Mouse (Mus musculus): ENCODE results near the gene Slc7a7. TPM values are rescaled to one million over a fixed set of nuclear protein-coding genes. Genes with fewer than 3 reads are reported as not detected.
"Not testable (repeated sequence)": the region's sequence is repeated elsewhere in the genome, so short reads cannot be mapped to it uniquely, and the experiment has no call there.

Slc7a7 gene
- total RNA-seq, 2 experiments from 2014 or later = 1.7 to 2.8 TPM

- intact Hi-C loops (cut with DNase I); DNase-seq (ENCODE audit: low spot score in 2 of 2): not testable (repeated sequence)
Observed at GRCm38 (mm10) chr14:54350773-54351541, 66.6 kb downstream of the Slc7a7 start.

- DNase-seq (ENCODE audit: low spot score in 2 of 2); intact Hi-C loops (cut with DNase I): not testable (repeated sequence)
Observed at GRCm38 (mm10) chr14:54341807-54342206, 75.8 kb downstream of the Slc7a7 start.

GRCm38 (mm10) chr14:54340836-54341235, 76.7 kb downstream of the Slc7a7 start:
- intact Hi-C loops (cut with DNase I) = no loop called here
- DNase-seq (ENCODE audit: low spot score in 2 of 2) = no peak

GRCm38 (mm10) chr14:54333452-54334189, 84.0 kb downstream of the Slc7a7 start:
- DNase-seq (ENCODE audit: low spot score in 2 of 2) = no peak
- intact Hi-C loops (cut with DNase I) = no loop called here

GRCm38 (mm10) chr14:54332176-54333074, 85.2 kb downstream of the Slc7a7 start:
- DNase-seq (ENCODE audit: low spot score in 2 of 2) = no peak
- intact Hi-C loops (cut with DNase I) = no loop called here

- no peak for DNase-seq (ENCODE audit: low spot score in 2 of 2)
Observed at GRCm38 (mm10) chr14:54331178-54331577, 86.4 kb downstream of the Slc7a7 start.

GRCm38 (mm10) chr14:54329201-54329600, 88.4 kb downstream of the Slc7a7 start:
- no peak for DNase-seq (ENCODE audit: low spot score in 2 of 2)
- intact Hi-C loops (cut with DNase I) = no loop called here

More at GRCm38 (mm10) chr14:54331178-54331577, 86.4 kb downstream of the Slc7a7 start:
- intact Hi-C loops (cut with DNase I) = no loop called here

- no peak for DNase-seq (ENCODE audit: low spot score in 2 of 2)
- intact Hi-C loops (cut with DNase I) = no loop called here
Observed at GRCm38 (mm10) chr14:54328548-54328947, 89.0 kb downstream of the Slc7a7 start.

- DNase-seq (ENCODE audit: low spot score in 2 of 2) = no peak
- intact Hi-C loops (cut with DNase I) = no loop called here
Observed at GRCm38 (mm10) chr14:54324486-54324885, 93.1 kb downstream of the Slc7a7 start.

- no peak for DNase-seq (ENCODE audit: low spot score in 2 of 2)
- intact Hi-C loops (cut with DNase I) = no loop called here
Observed at GRCm38 (mm10) chr14:54321556-54322376, 95.8 kb downstream of the Slc7a7 start.

Other genes with a start within 250 kb of the Slc7a7 start
- 100 to 1,000 TPM; 119 TPM for gene Dad1, start 163.7 kb downstream of the Slc7a7 start, total RNA-seq (2021)
- gene Abhd4, start 163.6 kb downstream of the Slc7a7 start, total RNA-seq (2021) = 10 to 100 TPM; 43.4 to 45.6 TPM
- gene Olfr49, start 132.8 kb downstream of the Slc7a7 start, total RNA-seq (2021) = not detected
- 10 to 100 TPM; 52.4 to 57.2 TPM for gene Oxa1l, start 56.9 kb downstream of the Slc7a7 start, total RNA-seq (2021)
- gene Mrpl52, start 9.1 kb upstream of the Slc7a7 start, total RNA-seq (2021) = 10 to 100 TPM; 89.1 to 94.2 TPM
- 10 to 100 TPM in 1 of 2 experiments, 1 to 10 TPM in 1; 7.9 to 14.8 TPM for gene Mmp14, start 13.8 kb upstream of the Slc7a7 start, total RNA-seq (2021)
- gene Lrp10, start 46.4 kb upstream of the Slc7a7 start, total RNA-seq (2021) = 10 to 100 TPM; 20.6 to 26.9 TPM
- gene Rem2, start 58.3 kb upstream of the Slc7a7 start, total RNA-seq (2021) = 1 to 10 TPM; 3.5 to 6.6 TPM
- gene Prmt5, start 99.7 kb upstream of the Slc7a7 start, total RNA-seq (2021) = 10 to 100 TPM; 49.3 to 54.7 TPM
- gene Haus4, start 136.8 kb upstream of the Slc7a7 start, total RNA-seq (2021) = 1 to 10 TPM; 1.9 TPM
- 1 to 10 TPM; 1.6 to 2.1 TPM for gene Ajuba, start 159.8 kb upstream of the Slc7a7 start, total RNA-seq (2021)
- 10 to 100 TPM in 1 of 2 experiments, 1 to 10 TPM in 1; 8.9 to 10.4 TPM for gene 4931414P19Rik, start 188.2 kb upstream of the Slc7a7 start, total RNA-seq (2021)
- 100 to 1,000 TPM; 164 to 182 TPM for gene Psmb5, start 200.2 kb upstream of the Slc7a7 start, total RNA-seq (2021)
- gene Psmb11, start 203.7 kb upstream of the Slc7a7 start, total RNA-seq (2021) = under 1 TPM in 1 of 2 experiments, not detected in 1; 0.07 TPM
- gene Gm17606, start 223.2 kb upstream of the Slc7a7 start, total RNA-seq (2021) = not detected
- 10 to 100 TPM in 1 of 2 experiments, 1 to 10 TPM in 1; 8.0 to 11.1 TPM for gene Cdh24, start 223.6 kb upstream of the Slc7a7 start, total RNA-seq (2021)

Data from left cerebral cortex, postnatal 25 days (tissue).